In the genomic region with DNA sequence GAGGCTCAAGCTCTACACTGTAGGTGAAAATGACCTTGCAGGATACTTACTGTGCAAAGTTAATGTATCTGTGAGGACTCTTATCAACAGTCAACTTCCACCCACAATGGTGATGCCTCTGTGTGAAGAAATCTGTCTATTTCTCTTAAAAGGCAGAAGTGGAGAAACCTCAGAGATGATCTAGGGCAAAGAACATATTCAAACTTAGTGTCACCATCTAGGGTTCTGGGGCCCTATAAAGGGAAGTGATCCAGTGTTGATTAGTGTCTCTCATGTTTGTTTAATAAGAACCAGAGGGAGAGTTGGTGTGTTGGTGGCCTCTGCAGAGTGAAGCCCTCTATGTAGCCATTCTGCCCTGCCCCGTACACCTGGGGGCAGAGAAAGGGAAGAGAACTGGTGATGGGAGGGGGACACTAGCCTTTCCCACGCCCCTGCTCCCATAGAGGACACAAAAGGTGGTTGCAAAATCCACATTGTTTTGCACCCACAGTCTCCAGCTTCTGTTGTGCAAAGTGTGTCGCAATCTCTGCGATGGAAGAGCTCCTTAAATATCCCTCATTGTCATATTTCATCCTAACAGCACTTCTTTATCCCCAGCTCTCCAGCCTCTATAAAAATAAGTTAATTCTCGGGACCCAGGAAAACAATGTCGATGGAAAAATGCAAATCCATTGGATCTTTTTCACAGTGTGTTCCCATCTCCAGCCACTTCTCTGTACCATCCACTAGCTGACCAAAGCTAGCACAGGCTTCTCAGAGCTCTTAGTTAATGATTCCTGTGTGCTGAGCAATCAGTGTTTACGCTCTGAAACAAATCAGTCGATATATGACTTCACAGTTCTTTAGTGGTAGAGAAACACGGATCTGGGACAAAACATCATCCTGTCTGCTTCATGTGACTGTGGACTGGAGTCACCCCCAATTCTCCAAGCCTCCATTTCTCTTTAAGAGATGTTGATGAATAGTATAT, we compare ENCODE assay signal across 19 mouse cellular contexts.
DNase-seq lines count a peak whose midpoint lies in the region; ATAC-seq and TF ChIP-seq lines count a peak whose summit lies in the region.
"Had no signal": no experiment of that assay in that cellular context is flagged by ENCODE, and none has a peak within 500 bp of the region (broad histone marks: within the 10 kb centered on the region; RNA-seq: fewer than 3 reads in every experiment).

No protein-coding gene starts in this region.

- peaks cover 61% of the 10 kb centered on the region for H3K27me3 ChIP-seq in hindbrain, embryonic 10.5 days (ENCODE audit: insufficient read depth, poor library complexity, severe bottlenecking)
- peaks cover 34% of the 10 kb centered on the region for H3K27me3 ChIP-seq in hindbrain, embryonic 13.5 days
- peaks cover 89% of the 10 kb centered on the region for H3K27me3 ChIP-seq in midbrain, embryonic 10.5 days (ENCODE audit: low read depth, poor library complexity, severe bottlenecking)
- peaks cover 3% of the 10 kb centered on the region for H3K27me3 ChIP-seq in midbrain, embryonic 16.5 days (ENCODE audit: control insufficient read depth, insufficient read depth, low read depth, low read length)
- no peaks in the 10 kb centered on the region for H3K27me3 ChIP-seq in liver, embryonic 12.5 days (replicated peaks)
- H3K27me3 ChIP-seq in myocyte (ENCODE audit: control insufficient read depth, insufficient read depth, insufficient read length): no peaks in the 10 kb centered on the region
- H3K27me3 ChIP-seq: embryonic facial prominence, embryonic 15.5 days; forebrain, embryonic 15.5 days; stomach, embryonic 15.5 days had no signal

- H3K79me2 ChIP-seq in myocyte (ENCODE audit: control insufficient read depth, insufficient read depth): no peaks in the 10 kb centered on the region

- H3K4me2 ChIP-seq in hindbrain, embryonic 13.5 days: no peak overlapping the region
- no peak overlapping the region for H3K4me2 ChIP-seq in midbrain, embryonic 16.5 days (ENCODE audit: low read length)
- H3K4me2 ChIP-seq in liver, embryonic 12.5 days: no peak overlapping the region
- H3K4me2 ChIP-seq in myocyte (ENCODE audit: low read depth): no peak overlapping the region
- H3K4me2 ChIP-seq: embryonic facial prominence, embryonic 15.5 days; forebrain, embryonic 15.5 days; heart, embryonic 12.5 days; stomach, embryonic 15.5 days had no signal

- intact Hi-C loops in heart, postnatal 10 days (cut with DNase I): no loop called here

- 71% methylated on average over 9 of the region's 9 CpGs for WGBS in hindbrain, embryonic 10.5 days
- 49% methylated on average over 9 of the region's 9 CpGs for WGBS in hindbrain, embryonic 13.5 days
- 67% methylated on average over 9 of the region's 9 CpGs for WGBS in midbrain, embryonic 10.5 days
- 59% methylated on average over 9 of the region's 9 CpGs for WGBS in midbrain, embryonic 16.5 days
- WGBS in liver, embryonic 12.5 days (ENCODE audit: insufficient replicate concordance): 56% methylated on average over 9 of the region's 9 CpGs

- peak overlapping the region; percentile 29; the same call in 1 of the 2 replicates for H3K27ac ChIP-seq in hindbrain, embryonic 10.5 days
- H3K27ac ChIP-seq in hindbrain, embryonic 13.5 days: no peak overlapping the region
- peak overlapping the region; percentile 84 for H3K27ac ChIP-seq in midbrain, embryonic 10.5 days (replicated peaks)
- no peak overlapping the region for H3K27ac ChIP-seq in midbrain, embryonic 16.5 days (ENCODE audit: low read length)
- no peak overlapping the region for H3K27ac ChIP-seq in liver, embryonic 12.5 days
- H3K27ac ChIP-seq: embryonic facial prominence, embryonic 15.5 days; forebrain, embryonic 15.5 days; stomach, embryonic 15.5 days had no signal

- H3K4me1 ChIP-seq in hindbrain, embryonic 10.5 days (replicated peaks): peaks cover 45% of the 10 kb centered on the region
- peaks cover 6% of the 10 kb centered on the region; the same call in 1 of the 2 replicates for H3K4me1 ChIP-seq in hindbrain, embryonic 13.5 days (replicated peaks)
- peaks cover 59% of the 10 kb centered on the region for H3K4me1 ChIP-seq in midbrain, embryonic 10.5 days
- H3K4me1 ChIP-seq in midbrain, embryonic 16.5 days (ENCODE audit: control insufficient read depth, insufficient read depth, low read length): no peaks in the 10 kb centered on the region
- H3K4me1 ChIP-seq in liver, embryonic 12.5 days: 0 out of 2 replicates have a peak, but pooled peaks cover 3% of the 10 kb centered on the region
- H3K4me1 ChIP-seq: embryonic facial prominence, embryonic 15.5 days; stomach, embryonic 15.5 days had no signal

- TF ChIP-seq POLR2A in myocyte (IDR thresholded peaks at IDR 0.05; ENCODE audit: insufficient read length, low read depth): no peak

- no peak for DNase-seq in hindbrain, embryonic 10.5 days (ENCODE audit: low spot score)
- DNase-seq in midbrain, embryonic 10.5 days (ENCODE audit: low spot score): no peak
- DNase-seq in Muller cell, postnatal 12 days (ENCODE audit: inconsistent ontology term): no peak
- no peak for DNase-seq in heart, postnatal 10 days
- DNase-seq: adrenal gland, postnatal 36 days; cerebellum, postnatal 10 days; embryo, embryonic 11 days; heart, postnatal 4 days; kidney, adult 18-20 months; retina, postnatal 1 day; spleen, adult 18-20 months had no signal

- no peak for ATAC-seq in hindbrain, embryonic 13.5 days (ENCODE audit: low FRiP score)
- ATAC-seq in midbrain, embryonic 16.5 days: no peak
- ATAC-seq in liver, embryonic 12.5 days: peak; percentile 68
- ATAC-seq: forebrain, embryonic 15.5 days had no signal

- H3K9ac ChIP-seq in hindbrain, embryonic 13.5 days: no peak overlapping the region
- no peak overlapping the region for H3K9ac ChIP-seq in midbrain, embryonic 16.5 days (ENCODE audit: low read depth, low read length)
- no peak overlapping the region for H3K9ac ChIP-seq in liver, embryonic 12.5 days
- H3K9ac ChIP-seq: embryonic facial prominence, embryonic 15.5 days; forebrain, embryonic 15.5 days; heart, embryonic 12.5 days; stomach, embryonic 15.5 days had no signal

- H3ac ChIP-seq in myocyte (ENCODE audit: control insufficient read depth, insufficient read length): no peak overlapping the region

- no peak overlapping the region for H3K4me3 ChIP-seq in hindbrain, embryonic 10.5 days
- no peak overlapping the region for H3K4me3 ChIP-seq in hindbrain, embryonic 13.5 days
- peak overlapping the region; percentile 27 for H3K4me3 ChIP-seq in midbrain, embryonic 10.5 days
- no peak overlapping the region for H3K4me3 ChIP-seq in midbrain, embryonic 16.5 days (ENCODE audit: low read depth, low read length)
- H3K4me3 ChIP-seq in liver, embryonic 12.5 days: no peak overlapping the region
- no peak overlapping the region for H3K4me3 ChIP-seq in myocyte
- H3K4me3 ChIP-seq: embryonic facial prominence, embryonic 15.5 days; forebrain, embryonic 15.5 days; heart, embryonic 12.5 days; stomach, embryonic 15.5 days had no signal

- no peaks in the 10 kb centered on the region for H3K36me3 ChIP-seq in hindbrain, embryonic 10.5 days
- no peaks in the 10 kb centered on the region for H3K36me3 ChIP-seq in hindbrain, embryonic 13.5 days
- H3K36me3 ChIP-seq in midbrain, embryonic 10.5 days: peaks cover 10% of the 10 kb centered on the region; the same call in 1 of the 2 replicates
- H3K36me3 ChIP-seq in midbrain, embryonic 16.5 days (ENCODE audit: control insufficient read depth, insufficient read depth, low read length): no peaks in the 10 kb centered on the region
- no peaks in the 10 kb centered on the region for H3K36me3 ChIP-seq in liver, embryonic 12.5 days
- H3K36me3 ChIP-seq in myocyte (ENCODE audit: control insufficient read depth, insufficient read depth): no peaks in the 10 kb centered on the region
- H3K36me3 ChIP-seq: embryonic facial prominence, embryonic 15.5 days; forebrain, embryonic 15.5 days; heart, embryonic 12.5 days; stomach, embryonic 15.5 days had no signal

- no peaks in the 10 kb centered on the region for H3K9me3 ChIP-seq in hindbrain, embryonic 10.5 days
- H3K9me3 ChIP-seq in hindbrain, embryonic 13.5 days: no peaks in the 10 kb centered on the region
- H3K9me3 ChIP-seq in midbrain, embryonic 10.5 days (replicated peaks): no peaks in the 10 kb centered on the region
- H3K9me3 ChIP-seq in midbrain, embryonic 16.5 days (replicated peaks; ENCODE audit: control insufficient read depth, low read length, poor library complexity, severe bottlenecking): no peaks in the 10 kb centered on the region
- no peaks in the 10 kb centered on the region for H3K9me3 ChIP-seq in liver, embryonic 12.5 days (replicated peaks)
- H3K9me3 ChIP-seq: embryonic facial prominence, embryonic 15.5 days; forebrain, embryonic 15.5 days; heart, embryonic 12.5 days; stomach, embryonic 15.5 days had no signal

TF ChIP-seq in myocyte, 11 proteins besides CTCF, POLR2A, EP300 and RAD21:
- 0 out of 2 replicates have a peak, but pooled peaks have one; percentile 59 for TF ChIP-seq CEBPB (IDR thresholded peaks at IDR 0.05; ENCODE audit: insufficient read depth, poor library complexity, severe bottlenecking)
- TF ChIP-seq E2F4 (IDR thresholded peaks at IDR 0.05; ENCODE audit: insufficient read depth): no peak

Comparison
In these comparisons a context has a peak if more than half of its experiments do, and no peak if none do; other contexts are left out.
1. H3K27ac ChIP-seq: peak in hindbrain, embryonic 10.5 days (single experiment) and midbrain, embryonic 10.5 days (single experiment); none in hindbrain, embryonic 13.5 days (single experiment), midbrain, embryonic 16.5 days (single experiment) and liver, embryonic 12.5 days (single experiment).